Mouse (Mus musculus) adrenal gland (tissue): ENCODE results near the gene Lat2.

Experiments
- microRNA-seq, 2 experiments: library from miRNA; unstranded; fragments of <30 nt; microRNA quantifications; one replicate each; pipeline ENCODE4; 2019

Lat2 gene

Small RNA genes lying within 50 kb of the gene (microRNA-seq; reads per million reads assigned to microRNA genes)
- 0 reads per million in 2 experiments for gene Mir7228
